Mouse (Mus musculus): ENCODE measurements around the gene 5830473C10Rik. TPM values are rescaled to one million over a fixed set of nuclear protein-coding genes. Genes with fewer than 3 reads are reported as not detected.

Gene 5830473C10Rik
- polyA plus RNA-seq, 1 experiment: not detected

- WGBS: 82% methylated on average over 7 of the region's 7 CpGs
- H3K4me3 ChIP-seq (replicated peaks; ENCODE audit: extremely low read depth, low read depth, low read length): no peak overlapping the region
- DNase-seq: no peak
- TF ChIP-seq POLR2A (IDR thresholded peaks at IDR 0.05; ENCODE audit: borderline replicate concordance, extremely low read depth, low read depth, low read length) (no peak), CTCF (IDR thresholded peaks at IDR 0.05; ENCODE audit: insufficient read depth, low read length) (no peak)
- no peaks in the 10 kb centered on the region; the same call in 1 of the 2 replicates for H3K4me1 ChIP-seq (ENCODE audit: control insufficient read depth, insufficient read depth, low read length)
Measured at GRCm38 (mm10) chr5:90634885-90635284, 74.0 kb downstream of the 5830473C10Rik start.

- peak; percentile 59 for DNase-seq
- TF ChIP-seq POLR2A (IDR thresholded peaks at IDR 0.05; ENCODE audit: borderline replicate concordance, extremely low read depth, low read depth, low read length): peak; percentile 20; the same call in 1 of the 2 replicates
- TF ChIP-seq CTCF (IDR thresholded peaks at IDR 0.05; ENCODE audit: insufficient read depth, low read length): no peak
- WGBS: 11% methylated on average over 26 of the region's 26 CpGs
- Histone ChIP-seq H3K4me3 (replicated peaks; ENCODE audit: extremely low read depth, low read depth, low read length) (peak within 1 kb of the TSS; percentile 68), H3K4me1 (ENCODE audit: control insufficient read depth, insufficient read depth, low read length) (no peaks in the 10 kb centered on the region; the same call in 1 of the 2 replicates)
Measured at GRCm38 (mm10) chr5:90640286-90641217, 79.6 kb downstream of the 5830473C10Rik start, which contains the start of gene Rassf6. TSS of gene Rassf6 (minus strand) at chr5:90640657.

- Histone ChIP-seq H3K4me3 (replicated peaks; ENCODE audit: extremely low read depth, low read depth, low read length) (no peak overlapping the region), H3K4me1 (ENCODE audit: control insufficient read depth, insufficient read depth, low read length) (no peaks in the 10 kb centered on the region; the same call in 1 of the 2 replicates)
- DNase-seq: no peak
- TF ChIP-seq CTCF (IDR thresholded peaks at IDR 0.05; ENCODE audit: insufficient read depth, low read length): no peak
- TF ChIP-seq POLR2A (IDR thresholded peaks at IDR 0.05; ENCODE audit: borderline replicate concordance, extremely low read depth, low read depth, low read length): no peak
- 48% methylated on average over 10 of the region's 10 CpGs for WGBS
Measured at GRCm38 (mm10) chr5:90641218-90641610, 80.3 kb downstream of the 5830473C10Rik start.

- H3K4me1 ChIP-seq (ENCODE audit: control insufficient read depth, insufficient read depth, low read length): no peaks in the 10 kb centered on the region
- WGBS: 51% methylated on average over 3 of the region's 3 CpGs
- TF ChIP-seq POLR2A (IDR thresholded peaks at IDR 0.05; ENCODE audit: borderline replicate concordance, extremely low read depth, low read depth, low read length): no peak
- TF ChIP-seq CTCF (IDR thresholded peaks at IDR 0.05; ENCODE audit: insufficient read depth, low read length): no peak
- H3K4me3 ChIP-seq (replicated peaks; ENCODE audit: extremely low read depth, low read depth, low read length): no peak overlapping the region
- no peak for DNase-seq
Measured at GRCm38 (mm10) chr5:90645579-90645978, 84.7 kb downstream of the 5830473C10Rik start.

- no peak for DNase-seq
- H3K4me1 ChIP-seq (ENCODE audit: control insufficient read depth, insufficient read depth, low read length): no peaks in the 10 kb centered on the region
- no peak for TF ChIP-seq POLR2A (IDR thresholded peaks at IDR 0.05; ENCODE audit: borderline replicate concordance, extremely low read depth, low read depth, low read length)
- TF ChIP-seq CTCF (IDR thresholded peaks at IDR 0.05; ENCODE audit: insufficient read depth, low read length): no peak
- 90% methylated on average over 5 of the region's 5 CpGs for WGBS
- no peak overlapping the region for H3K4me3 ChIP-seq (replicated peaks; ENCODE audit: extremely low read depth, low read depth, low read length)
Measured at GRCm38 (mm10) chr5:90646398-90646797, 85.5 kb downstream of the 5830473C10Rik start.

Other genes starting within 250 kb of the 5830473C10Rik start
- gene Ankrd17, start 194.5 kb upstream of the 5830473C10Rik start, polyA plus RNA-seq (2012; rRNA removed): 16.2 and 22.4 TPM in 2 replicates
- 0.57 and 1.8 TPM in 2 replicates for gene Gm9958, start 193.9 kb upstream of the 5830473C10Rik start, polyA plus RNA-seq (2012; rRNA removed)
- 4.1 and 12.4 TPM in 2 replicates for gene Alb, start 100.2 kb upstream of the 5830473C10Rik start, polyA plus RNA-seq (2012; rRNA removed)
- gene Afp, start 70.4 kb upstream of the 5830473C10Rik start, polyA plus RNA-seq (2012; rRNA removed): 0.26 and 0.54 TPM in 2 replicates
- gene Afm, start 42.2 kb upstream of the 5830473C10Rik start, polyA plus RNA-seq (2012; rRNA removed): not detected in 2 replicates
- 1.3 and 1.8 TPM in 2 replicates for gene Rassf6, start 79.5 kb downstream of the 5830473C10Rik start, polyA plus RNA-seq (2012; rRNA removed)
- gene Cxcl5, start 198.3 kb downstream of the 5830473C10Rik start, polyA plus RNA-seq (2012; rRNA removed): 0.25 and 0.77 TPM in 2 replicates
- 18.2 and 36.7 TPM in 2 replicates for gene Ppbp, start 207.4 kb downstream of the 5830473C10Rik start, polyA plus RNA-seq (2012; rRNA removed)
- 49.0 and 65.2 TPM in 2 replicates for gene Pf4, start 211.3 kb downstream of the 5830473C10Rik start, polyA plus RNA-seq (2012; rRNA removed)
- 0.87 and 1.5 TPM in 2 replicates for gene Cxcl3, start 225.0 kb downstream of the 5830473C10Rik start, polyA plus RNA-seq (2012; rRNA removed)
- 247 and 423 TPM in 2 replicates for gene Cxcl15, start 233.4 kb downstream of the 5830473C10Rik start, polyA plus RNA-seq (2012; rRNA removed)

All from lung, adult 2 months (tissue).